Mouse (Mus musculus) testis, postnatal 10 days (tissue): ENCODE results near the gene Ncor2.
A peak's percentile ranks its signal among the peaks of the same experiment; 100 is the strongest.

Source experiments
- DNase-seq: peaks from one replicate; pipeline ENCODE4 v3.0.0; 2021; ENCODE audit warnings: low spot score

Gene Ncor2

DNA sequence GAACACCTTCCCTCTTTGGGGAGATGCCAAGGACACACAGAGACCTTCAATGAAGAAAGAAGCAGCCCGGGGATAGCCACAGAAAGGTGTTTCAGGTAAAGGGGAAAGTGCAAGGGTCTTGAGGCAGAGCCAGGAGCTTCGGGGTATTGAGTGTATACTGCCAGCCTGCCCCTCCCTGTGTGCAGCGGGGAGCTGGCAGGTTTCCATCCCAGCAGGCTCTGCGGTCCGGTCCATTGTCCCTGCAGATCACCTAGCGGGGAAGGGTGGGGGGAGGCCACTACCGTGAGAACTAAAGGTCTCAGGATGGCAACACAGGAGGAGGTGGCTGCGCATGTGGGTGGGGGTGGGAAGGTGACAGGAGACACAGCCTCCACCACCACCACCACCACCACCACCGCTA is 12.6 kb upstream of the Ncor2 start:
- no peak for DNase-seq

DNA sequence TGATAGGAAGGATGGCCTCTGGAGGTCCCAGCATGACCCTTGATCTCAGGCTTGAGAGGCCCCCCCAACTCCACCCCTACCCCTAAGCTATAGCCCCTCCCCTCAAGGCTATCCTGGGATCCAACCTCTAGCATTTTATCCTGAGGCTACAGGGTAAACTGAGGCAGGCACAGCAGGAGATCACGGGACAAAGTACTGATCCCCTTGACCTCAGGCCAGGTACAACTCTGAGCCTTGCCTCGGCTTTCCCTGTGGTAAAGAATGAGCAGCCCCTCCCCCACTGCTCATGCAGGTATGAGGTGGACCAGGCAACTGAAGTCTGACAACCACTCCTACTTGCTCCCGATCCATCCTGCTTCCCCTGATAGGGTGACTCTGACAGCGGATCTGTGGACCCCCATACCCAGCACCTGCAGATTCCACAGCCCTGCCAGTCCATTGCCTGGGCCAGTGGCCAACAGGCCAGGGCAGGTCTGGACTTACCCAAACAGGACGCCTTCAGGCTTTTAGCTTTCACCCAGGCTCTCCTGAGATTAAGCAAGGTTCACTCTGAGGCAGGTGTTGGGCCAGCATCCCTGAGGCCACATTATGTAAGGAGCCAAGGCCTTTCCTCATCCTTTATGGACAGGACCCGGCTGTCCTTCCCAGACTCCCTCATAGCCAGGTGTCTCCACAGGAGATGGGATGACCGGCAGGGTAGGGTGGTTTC is 11.2 kb upstream of the Ncor2 start:
- DNase-seq: no peak

- DNase-seq: peak; percentile 95
Observed at GRCm38 (mm10) chr5:125189625-125190024, 10.6 kb upstream of the Ncor2 start.

DNA sequence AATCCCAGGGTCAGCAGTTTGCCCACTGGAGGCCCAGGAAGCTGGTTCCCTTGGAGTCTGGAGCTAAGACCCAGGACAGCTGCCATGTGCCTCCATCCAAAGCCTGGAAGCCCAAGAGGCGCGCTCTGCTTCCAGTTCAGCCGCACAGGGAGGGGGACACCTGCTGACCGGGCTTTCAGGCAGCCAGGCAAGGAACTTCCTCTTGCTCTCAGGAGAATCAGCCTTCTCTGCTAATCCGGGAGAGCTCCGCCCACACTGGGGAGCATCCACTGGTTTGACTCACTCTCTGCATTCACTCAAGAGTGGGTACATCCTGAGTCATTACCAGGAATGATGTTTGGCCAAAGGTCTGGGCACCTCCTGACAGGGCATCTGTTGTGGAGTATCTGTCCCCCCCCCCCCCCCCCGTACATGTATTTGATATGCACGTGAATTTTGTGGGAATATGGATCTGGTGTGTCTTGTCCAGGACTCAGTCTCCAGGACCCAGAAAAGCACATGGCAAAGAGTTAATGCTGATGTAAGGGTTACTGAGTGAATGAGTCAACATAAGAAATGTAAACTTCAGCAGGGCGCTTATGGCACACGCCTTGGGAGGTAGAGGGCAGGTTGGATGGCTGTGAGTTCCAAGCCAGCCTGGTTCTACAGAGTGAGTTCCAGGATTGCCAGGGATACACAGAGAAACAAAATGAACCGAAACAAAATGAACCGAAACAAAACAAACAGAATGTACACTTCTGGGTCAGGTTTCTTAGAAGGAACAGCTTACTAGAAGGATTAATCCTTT is 10.0 kb upstream of the Ncor2 start:
- no peak for DNase-seq

- peak; percentile 69 for DNase-seq
Observed at GRCm38 (mm10) chr5:125184826-125185225, 5.8 kb upstream of the Ncor2 start.

- DNase-seq: no peak
Observed at GRCm38 (mm10) chr5:125183321-125184003, 4.4 kb upstream of the Ncor2 start.

DNA sequence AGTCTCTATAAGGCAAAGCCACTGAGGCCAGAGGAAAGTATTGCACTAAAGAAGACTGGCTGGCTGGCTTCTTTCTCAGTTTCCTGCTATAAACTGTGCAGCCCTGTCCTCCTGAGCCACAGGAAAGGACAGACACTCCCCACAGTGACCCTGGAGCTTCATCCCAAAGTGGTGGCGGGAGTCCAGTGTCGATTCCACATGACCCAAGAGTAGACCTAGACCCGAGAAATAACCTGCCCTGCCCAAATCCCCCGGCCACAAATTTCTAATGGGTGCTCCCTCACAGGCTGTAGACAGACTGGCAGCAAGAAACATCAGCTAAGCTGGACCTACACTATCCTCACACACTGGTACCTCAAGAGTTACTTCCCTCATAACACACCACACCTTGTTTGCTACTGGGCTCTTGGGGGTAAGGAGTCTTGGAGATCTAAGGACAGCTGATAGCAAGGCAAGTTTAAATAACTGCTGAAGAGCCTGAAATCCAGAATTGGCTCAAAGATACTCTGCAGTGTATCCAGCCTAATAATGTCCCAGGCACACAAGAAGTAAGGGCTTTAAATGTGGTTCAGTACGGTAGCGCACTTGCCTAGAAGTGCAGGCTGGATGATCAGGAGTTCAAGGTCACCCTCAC is 1.7 kb upstream of the Ncor2 start:
- no peak for DNase-seq

DNA sequence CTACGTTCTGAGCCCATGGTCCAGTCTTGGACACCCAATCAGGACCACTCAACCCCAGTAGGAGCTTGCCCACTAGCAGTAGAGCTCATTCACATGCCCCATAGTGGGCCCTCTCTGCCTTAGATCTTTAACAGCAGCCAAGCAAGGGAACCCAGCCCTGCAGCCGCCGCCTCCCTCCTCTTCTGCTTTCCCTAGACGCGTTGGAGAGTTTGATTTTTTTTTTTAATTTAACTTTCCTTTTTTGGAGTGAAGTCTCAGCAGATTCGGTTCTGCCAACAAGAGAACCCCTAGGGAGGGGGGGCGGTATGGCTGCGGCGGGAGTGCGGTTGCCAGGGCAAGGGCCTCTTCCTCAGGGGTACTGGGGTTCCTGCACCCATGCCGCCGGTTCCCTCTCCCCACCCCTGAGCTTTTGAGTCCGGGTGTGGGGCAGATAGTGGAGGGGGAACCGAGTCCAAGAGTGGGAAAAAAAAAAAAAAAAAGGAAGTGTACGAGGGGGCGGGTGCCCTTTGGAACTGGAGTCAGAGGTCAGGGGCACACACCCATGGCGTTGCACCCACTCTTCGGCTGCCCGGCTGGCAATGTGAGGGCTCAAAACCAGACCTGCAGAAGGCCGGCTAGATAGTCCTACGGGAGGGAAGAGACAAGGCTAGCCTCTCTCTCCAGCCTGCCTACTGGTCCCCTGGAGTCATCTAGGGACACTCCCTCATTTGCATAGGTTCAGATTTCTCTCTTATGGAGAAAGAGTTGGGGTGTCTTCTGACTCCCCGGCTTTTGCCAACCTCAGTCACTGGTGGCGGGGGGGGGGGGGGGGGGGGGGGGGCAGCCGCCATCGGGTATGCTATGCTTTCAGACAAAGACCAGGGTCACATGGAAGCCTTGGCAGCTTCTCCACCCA is 963 bp upstream of the Ncor2 start:
- no peak for DNase-seq

- DNase-seq: peak; percentile 77
Observed at GRCm38 (mm10) chr5:125178171-125179006, 630 bp downstream of the Ncor2 start.

- peak; percentile 95 for DNase-seq
Observed at GRCm38 (mm10) chr5:125177481-125178134, 1.4 kb downstream of the Ncor2 start.

GRCm38 (mm10) chr5:125176864-125177263 is 2.2 kb downstream of the Ncor2 start:
- no peak for DNase-seq

DNA sequence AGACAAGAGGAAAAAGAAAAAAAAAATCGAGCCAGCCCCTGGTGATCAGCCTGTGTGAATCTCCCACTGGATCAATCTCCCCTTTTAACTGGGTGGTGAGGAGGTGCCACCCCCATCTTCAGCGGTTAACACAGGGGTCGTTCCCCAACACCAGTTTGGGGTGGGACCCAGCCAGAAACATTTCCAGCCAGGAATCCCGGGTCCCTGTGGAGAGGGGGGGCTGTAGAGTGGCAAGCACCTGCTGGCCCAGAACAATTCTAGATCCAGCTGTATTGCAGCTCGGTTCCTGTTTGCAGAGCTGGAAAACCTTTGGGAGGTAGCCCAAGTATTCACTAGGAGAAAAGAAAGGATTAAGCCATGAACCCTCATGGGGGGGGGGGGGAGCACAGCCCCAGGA is 2.7 kb downstream of the Ncor2 start:
- DNase-seq: no peak

GRCm38 (mm10) chr5:125175673-125176369 is 3.2 kb downstream of the Ncor2 start:
- no peak for DNase-seq

DNA sequence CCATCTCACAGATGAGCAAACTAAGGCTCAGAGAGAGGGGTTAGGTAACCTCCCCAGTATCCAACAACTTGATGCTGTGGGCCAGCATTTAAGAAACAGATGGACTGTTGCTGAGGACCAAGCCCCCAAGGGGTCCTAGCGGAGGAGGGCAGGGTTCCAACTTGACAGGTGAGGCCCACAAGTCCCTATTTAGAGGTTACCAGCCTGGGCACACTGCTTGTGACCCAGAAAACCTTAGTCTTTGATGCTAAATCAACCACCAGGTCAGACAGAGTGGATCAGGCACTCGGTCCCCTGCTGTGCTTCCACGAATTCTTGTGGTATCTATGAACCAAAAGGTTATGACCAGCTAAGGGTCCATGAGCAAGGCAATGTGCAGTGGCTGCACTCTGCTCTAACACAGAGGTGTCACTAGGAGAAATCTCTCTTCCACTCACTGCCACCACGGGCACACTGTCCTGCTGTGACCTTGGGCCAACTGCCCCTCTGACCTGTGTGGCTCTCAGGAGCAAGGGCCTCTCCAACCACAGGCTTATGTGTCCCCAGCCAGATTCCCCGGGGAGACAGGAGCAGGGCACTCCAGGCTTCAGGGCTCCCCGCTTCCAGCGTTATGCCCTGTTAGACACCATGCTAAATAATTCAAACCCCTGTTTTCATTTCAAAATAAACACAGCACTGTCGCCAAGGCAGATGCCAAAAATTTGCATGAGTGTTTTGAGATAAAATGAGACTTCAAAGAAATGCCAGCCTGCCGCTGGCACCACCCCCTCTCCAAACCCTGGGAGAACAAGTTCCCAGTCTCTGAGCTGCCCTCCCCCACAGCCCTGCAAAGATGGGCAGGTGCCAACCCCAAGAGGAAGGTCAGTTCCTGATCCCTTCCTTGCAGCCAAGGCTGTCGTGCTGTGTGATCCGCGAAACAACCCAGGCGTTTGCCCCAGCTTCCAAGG is 4.0 kb downstream of the Ncor2 start:
- peak; percentile 88 for DNase-seq

DNA sequence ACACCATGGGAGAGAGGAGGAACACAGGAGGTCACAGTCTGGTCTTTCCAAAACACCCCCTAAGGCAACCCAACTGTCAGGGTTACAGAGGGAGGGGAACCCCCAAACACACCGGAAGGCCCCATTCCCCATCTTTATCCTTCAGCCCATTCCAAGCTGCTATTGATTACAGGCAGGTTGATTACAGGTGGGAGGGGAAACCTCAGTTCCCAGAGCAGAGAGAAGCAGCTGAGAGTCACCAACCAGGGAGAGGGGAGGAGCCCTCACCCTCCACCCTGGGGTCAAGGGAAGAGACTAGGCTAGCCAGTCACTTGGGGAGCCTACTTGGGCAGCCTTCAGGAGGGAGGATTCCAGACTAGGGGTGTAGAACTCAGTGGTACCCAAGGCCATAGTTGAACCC is 5.2 kb downstream of the Ncor2 start:
- no peak for DNase-seq

DNA sequence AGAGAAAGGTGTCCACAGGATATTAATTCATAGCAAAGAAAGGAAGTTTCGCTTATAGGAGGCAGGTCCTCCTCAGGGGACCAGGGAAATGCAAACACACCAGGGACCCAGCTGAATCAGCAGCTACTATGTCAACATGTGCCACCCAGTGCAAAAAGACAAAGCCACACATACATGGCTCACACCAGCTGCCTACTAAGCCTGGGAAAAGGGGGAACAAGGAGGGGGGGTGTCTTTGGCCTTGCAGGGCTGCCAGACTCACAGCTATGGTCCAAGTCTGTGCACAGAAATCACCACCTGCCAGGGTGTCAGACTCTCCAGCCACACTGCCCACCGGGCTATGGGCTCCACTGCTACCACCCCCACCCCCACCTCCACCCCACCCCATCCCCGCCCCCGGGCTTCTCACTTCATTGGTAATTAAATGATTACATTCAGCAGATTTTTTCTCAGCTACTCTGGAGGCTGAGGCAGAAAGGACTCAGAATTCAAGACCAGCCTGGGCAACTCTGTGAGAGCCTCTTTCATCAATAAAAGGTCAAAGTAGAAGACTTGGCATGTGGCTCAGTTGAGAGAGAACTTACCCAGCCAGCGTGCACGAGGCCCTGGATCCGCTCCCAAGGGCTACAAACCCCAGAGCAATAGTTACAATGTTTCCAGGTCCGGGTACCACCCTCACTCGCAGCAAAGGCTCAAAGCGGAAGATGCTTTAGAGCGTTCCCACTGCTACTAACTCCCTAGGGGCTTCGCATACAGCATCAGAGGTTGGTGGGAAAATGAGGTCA is 6.0 kb downstream of the Ncor2 start:
- peak; percentile 71 for DNase-seq

DNA sequence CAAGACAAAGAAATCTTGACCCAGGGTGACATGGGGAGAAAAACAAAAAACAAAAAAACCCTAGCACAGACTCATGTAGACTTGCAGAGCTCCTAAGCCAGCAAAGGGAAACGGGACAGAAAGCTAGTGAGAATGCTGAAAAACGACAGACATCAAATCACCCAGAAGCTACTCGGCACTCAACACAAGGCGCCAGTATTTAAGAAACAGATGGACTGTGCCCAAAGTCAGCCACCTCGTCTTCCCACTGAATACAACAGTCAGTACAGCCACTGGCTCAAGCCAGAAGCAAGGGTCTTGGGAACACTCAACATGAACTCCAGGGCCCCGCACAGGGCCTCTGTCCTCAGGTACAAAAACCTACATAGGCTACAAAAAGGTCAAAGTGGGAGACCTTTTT is 7.8 kb downstream of the Ncor2 start:
- no peak for DNase-seq
